Mouse (Mus musculus): ENCODE data around the gene Ncam2. TPM values are rescaled to one million over a fixed set of nuclear protein-coding genes. Genes with fewer than 3 reads are reported as not detected.

Gene Ncam2
- total RNA-seq, 2 experiments from 2014 or later, result not detected

- H3K4me3 ChIP-seq, result no peak overlapping the region
- intact Hi-C loops (cut with DNase I), result no loop called here
- no peak for DNase-seq
- no peak overlapping the region for H3K27ac ChIP-seq
- TF ChIP-seq CTCF (IDR thresholded peaks at IDR 0.05), result no peak
Measured at GRCm38 (mm10) chr16:81223841-81224240, 23.3 kb downstream of the Ncam2 start.

DNA sequence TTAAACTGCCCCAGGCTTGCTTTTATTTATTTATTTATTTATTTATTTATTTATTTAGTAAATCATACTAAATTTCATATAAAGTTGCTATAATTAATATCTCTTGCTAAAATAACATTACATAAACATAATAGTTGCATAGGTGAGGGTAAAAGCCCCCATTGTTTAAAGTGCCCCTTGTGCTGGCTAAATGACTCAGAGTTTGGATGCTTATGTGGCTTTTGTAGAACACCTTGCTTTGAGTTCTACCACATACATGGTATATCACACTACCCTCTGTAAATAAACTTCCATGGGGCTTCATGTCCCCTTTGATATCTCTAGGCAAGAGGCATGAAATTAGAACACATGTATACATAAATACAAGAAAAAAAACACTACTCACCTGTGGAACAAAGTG, 23.8 kb downstream of the Ncam2 start:
- H3K27ac ChIP-seq, result no peak overlapping the region
- DNase-seq, result no peak
- H3K4me3 ChIP-seq, result no peak overlapping the region
- intact Hi-C loops (cut with DNase I), result no loop called here
- no peak for TF ChIP-seq CTCF (IDR thresholded peaks at IDR 0.05)

DNA sequence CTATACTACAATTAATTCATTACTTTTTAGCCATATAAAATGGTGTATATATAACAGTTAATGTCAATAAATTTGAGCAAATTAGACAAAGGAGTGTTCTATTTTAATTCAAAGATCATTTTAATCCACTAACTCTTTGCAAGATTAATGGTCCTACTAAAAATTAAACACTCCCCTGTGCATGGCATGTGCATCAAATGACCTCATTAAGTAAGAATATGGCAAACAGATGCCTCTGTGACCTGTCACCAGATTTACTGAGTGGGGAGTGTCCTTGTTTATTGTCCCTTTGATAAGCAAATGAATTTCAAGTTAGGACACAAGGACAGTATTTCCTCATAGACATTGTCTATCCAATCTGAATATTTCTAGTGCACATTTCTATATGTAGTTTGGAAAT, 54.4 kb downstream of the Ncam2 start:
- DNase-seq, result no peak
- no peak overlapping the region for H3K27ac ChIP-seq
- intact Hi-C loops (cut with DNase I), result no loop called here
- no peak overlapping the region for H3K4me3 ChIP-seq
- TF ChIP-seq CTCF (IDR thresholded peaks at IDR 0.05), result no peak

GRCm38 (mm10) chr16:81260429-81260828, 59.9 kb downstream of the Ncam2 start:
- Histone ChIP-seq H3K27ac (no peak overlapping the region), H3K4me3 (no peak overlapping the region)
- no peak for DNase-seq
- intact Hi-C loops (cut with DNase I), result no loop called here
- TF ChIP-seq CTCF (IDR thresholded peaks at IDR 0.05), result no peak

DNA sequence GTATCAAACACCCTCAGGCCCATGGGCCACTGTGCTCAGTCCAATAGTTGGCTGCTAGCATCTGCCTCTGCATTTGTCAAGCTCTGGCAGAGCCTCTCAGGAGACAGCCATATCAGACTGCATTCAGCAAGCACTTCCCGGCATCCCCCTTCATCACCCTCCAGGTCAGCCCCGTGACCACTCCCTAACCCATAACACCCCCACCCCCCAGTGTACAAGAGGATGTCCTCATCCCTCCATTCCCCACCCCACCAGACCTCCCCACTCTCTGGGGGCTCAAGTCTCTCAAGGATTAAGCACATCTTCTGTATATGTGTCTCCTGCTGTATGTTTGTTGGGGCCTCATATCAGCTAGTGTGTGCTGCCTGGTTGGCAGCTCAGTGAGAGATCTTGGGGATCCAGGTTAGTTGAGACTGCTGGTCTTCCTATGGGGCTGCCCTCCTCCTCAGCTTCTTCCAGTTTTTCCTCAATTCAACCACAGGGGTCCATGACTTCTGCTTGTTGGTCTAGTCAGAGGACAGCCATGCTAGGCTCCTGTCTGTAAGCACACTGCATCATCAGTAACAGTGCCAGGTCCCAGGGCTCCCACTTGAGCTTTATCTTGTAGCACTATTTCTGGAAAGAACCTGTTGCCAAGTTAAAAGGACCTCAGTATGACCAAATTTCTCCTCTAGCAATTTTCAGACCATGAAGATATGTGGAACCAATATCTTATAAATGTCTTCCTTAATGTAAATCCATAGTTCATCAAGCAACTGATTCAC, 73.3 kb downstream of the Ncam2 start:
- no peak for TF ChIP-seq CTCF (IDR thresholded peaks at IDR 0.05)
- intact Hi-C loops (cut with DNase I), result no loop called here
- DNase-seq, result no peak
- Histone ChIP-seq H3K27ac (no peak overlapping the region), H3K4me3 (no peak overlapping the region)

DNA sequence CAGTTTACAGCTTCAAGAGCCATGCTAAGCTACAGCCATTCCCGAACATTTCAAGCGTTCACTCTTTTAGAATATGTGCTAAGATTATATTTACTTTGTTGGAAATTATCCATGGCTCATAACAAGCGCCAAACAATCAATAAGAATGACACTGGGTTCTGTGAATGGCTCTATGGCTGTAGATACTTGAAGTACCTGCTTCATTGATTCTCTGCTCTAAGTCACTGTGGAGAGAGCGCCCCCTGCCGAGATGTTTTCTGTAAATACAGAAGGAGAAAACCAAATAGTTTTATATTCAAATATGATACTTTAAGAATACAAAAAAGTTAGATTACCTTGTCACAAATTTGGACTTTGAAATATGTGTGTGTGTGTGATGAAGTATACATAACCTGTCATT, 83.7 kb downstream of the Ncam2 start:
- no peak overlapping the region for H3K27ac ChIP-seq
- intact Hi-C loops (cut with DNase I), result no loop called here
- no peak overlapping the region for H3K4me3 ChIP-seq
- peak; percentile 19 for DNase-seq
- peak; percentile 41 for TF ChIP-seq CTCF (IDR thresholded peaks at IDR 0.05)

DNA sequence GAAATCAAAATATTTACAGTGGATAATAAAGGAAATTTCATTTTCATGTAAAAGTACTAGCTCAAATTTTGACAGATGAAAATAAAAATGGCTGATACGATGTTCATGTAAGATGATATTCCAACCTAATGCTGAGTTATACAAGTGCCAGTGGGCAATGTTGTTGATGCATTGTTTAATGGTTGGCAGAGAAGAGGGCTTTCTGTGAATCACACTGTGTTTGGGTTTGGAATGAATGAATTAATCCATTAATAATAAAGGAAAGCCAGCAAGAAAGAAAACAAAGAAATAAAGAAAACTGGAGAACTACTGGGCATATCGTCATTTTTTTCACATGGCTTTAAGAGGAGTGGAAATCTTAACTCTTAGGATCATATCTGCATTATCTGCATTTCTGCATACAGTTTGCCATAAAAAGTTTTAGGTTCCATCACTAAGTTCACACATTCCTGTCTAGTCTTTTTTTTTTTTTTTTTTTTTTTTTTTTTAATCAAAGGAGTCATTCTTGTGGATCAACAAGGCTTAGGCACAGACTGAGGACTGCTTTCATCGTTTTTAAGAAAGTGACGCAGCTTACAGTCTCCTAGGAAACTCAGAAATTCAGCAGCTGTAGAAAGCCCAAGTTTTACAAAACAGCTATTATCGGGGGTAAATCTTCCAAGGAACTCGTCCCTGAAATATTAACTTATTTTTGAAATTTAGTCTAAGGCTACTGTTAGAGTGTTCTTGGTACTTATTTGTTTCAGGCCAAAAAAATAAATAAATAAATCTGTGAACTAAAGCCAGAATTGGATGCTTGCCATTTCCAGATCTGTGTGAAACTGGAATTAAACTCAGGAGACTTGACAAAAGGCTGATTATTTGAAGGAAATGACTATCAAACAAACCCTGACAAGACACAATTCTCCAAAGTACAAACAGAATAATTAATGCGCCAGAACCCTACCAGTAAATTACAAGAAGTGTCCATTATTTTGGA, 84.7 kb downstream of the Ncam2 start:
- no peak for TF ChIP-seq CTCF (IDR thresholded peaks at IDR 0.05)
- H3K4me3 ChIP-seq, result no peak overlapping the region
- intact Hi-C loops (cut with DNase I), result no loop called here
- no peak for DNase-seq
- no peak overlapping the region for H3K27ac ChIP-seq

DNA sequence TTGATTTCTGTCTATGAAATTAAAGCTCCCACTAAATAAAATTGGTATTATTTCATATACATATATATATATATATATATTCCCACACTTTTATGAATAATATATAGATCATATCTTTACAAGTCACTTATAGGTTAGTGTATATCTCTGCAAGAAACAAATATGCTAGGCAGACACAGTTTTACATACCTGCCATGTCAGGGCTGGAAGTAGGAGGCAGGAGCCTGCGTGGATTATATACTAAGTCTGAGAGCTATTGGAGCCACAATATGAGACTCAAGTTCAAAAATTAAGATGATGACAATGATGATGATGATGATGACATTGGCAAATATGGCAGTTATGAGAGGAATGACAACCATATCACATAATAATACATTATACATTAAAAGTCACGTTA, 85.4 kb downstream of the Ncam2 start:
- intact Hi-C loops (cut with DNase I), result no loop called here
- no peak overlapping the region for H3K4me3 ChIP-seq
- TF ChIP-seq CTCF (IDR thresholded peaks at IDR 0.05), result no peak
- DNase-seq, result no peak
- no peak overlapping the region for H3K27ac ChIP-seq

DNA sequence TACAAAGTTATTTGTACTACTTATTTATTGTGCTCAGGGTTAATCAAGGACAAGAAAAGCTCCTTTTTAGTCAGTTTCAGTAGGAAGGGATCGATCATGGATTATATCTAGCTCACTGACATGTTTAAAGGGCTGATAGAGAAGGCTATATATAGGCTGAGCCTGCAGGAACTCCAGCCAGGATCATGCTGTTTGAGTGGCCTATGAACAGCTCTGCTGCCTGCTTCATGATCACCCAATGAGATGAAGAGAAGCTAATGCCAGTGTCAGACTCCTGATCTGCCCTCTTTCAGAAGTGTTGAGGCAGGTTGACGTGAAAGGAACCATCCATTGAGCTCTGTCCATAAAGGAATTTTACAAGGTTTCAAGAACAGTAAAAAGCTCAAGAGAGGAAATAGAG, 103.3 kb downstream of the Ncam2 start:
- H3K27ac ChIP-seq, result no peak overlapping the region
- DNase-seq, result no peak
- no peak for TF ChIP-seq CTCF (IDR thresholded peaks at IDR 0.05)
- intact Hi-C loops (cut with DNase I), result no loop called here
- H3K4me3 ChIP-seq, result no peak overlapping the region

- DNase-seq, result no peak
- intact Hi-C loops (cut with DNase I), result no loop called here
- H3K4me3 ChIP-seq, result no peak overlapping the region
- H3K27ac ChIP-seq, result no peak overlapping the region
- TF ChIP-seq CTCF (IDR thresholded peaks at IDR 0.05), result no peak
Measured at GRCm38 (mm10) chr16:81309215-81309614, 108.7 kb downstream of the Ncam2 start.

- no peak for DNase-seq
- H3K27ac ChIP-seq, result no peak overlapping the region
- TF ChIP-seq CTCF (IDR thresholded peaks at IDR 0.05), result no peak
- intact Hi-C loops (cut with DNase I), result no loop called here
- no peak overlapping the region for H3K4me3 ChIP-seq
Measured at GRCm38 (mm10) chr16:81319037-81319436, 118.5 kb downstream of the Ncam2 start.

DNA sequence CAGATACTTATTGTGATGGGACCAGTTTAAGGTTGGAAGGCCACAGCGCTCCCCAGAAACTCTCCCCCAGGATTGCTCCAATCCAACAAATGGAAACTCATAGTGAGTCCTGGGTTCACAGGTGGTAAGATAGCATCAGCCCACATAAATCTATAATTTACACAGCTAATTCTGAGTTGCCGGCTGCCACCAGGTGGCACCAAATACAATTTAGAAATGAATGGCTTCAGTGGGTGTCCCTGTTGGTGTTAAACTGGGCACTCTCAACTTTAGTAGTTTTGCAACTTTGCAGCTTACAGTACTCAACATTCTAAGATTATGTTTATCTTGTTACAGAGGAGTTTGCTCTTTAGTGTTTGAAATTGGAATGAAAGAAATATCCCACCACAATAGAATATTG, 130.0 kb downstream of the Ncam2 start:
- H3K4me3 ChIP-seq, result no peak overlapping the region
- TF ChIP-seq CTCF (IDR thresholded peaks at IDR 0.05), result peak; percentile 48
- intact Hi-C loops (cut with DNase I), result no loop called here
- no peak overlapping the region for H3K27ac ChIP-seq
- peak; percentile 40 for DNase-seq

- TF ChIP-seq CTCF (IDR thresholded peaks at IDR 0.05), result no peak
- Histone ChIP-seq H3K4me3 (no peak overlapping the region), H3K27ac (no peak overlapping the region)
- DNase-seq, result no peak
- intact Hi-C loops (cut with DNase I), result no loop called here
Measured at GRCm38 (mm10) chr16:81365901-81366300, 165.4 kb downstream of the Ncam2 start.
